Mouse (Mus musculus) intestine, embryonic 16.5 days (tissue): ENCODE data around the gene Rhou. TPM values are rescaled to one million over a fixed set of nuclear protein-coding genes. Genes with fewer than 3 reads are reported as not detected.
A peak's percentile ranks its signal among the peaks of the same experiment; 100 is the strongest.

Source experiments
- ATAC-seq: fragments of 200-750 bp; cut with Nextera tagmentation; 2 replicates; pipeline ENCODE4 v1.8.0; 2017; ENCODE audit warnings: moderate TSS enrichment, moderate library complexity
- H3K27ac ChIP-seq: fragments of 300-500 bp; sonication (generic); 2 replicates; pipeline ENCODE4 v1.5.1; 2014; ENCODE audit warnings: mild to moderate bottlenecking, low read length
- H3K27me3 ChIP-seq: fragments of 300-500 bp; sonication (generic); replicated peaks from 2 replicates; pipeline ENCODE4 v1.6.1; 2014; ENCODE audit warnings: low read length, control low read depth, mixed read lengths; ENCODE audit not compliant: control insufficient read depth, insufficient read depth
- H3K36me3 ChIP-seq: fragments of 300-500 bp; sonication (generic); 2 replicates; pipeline ENCODE4 v1.6.1; 2014; ENCODE audit warnings: low read length, control low read depth; ENCODE audit not compliant: control insufficient read depth, insufficient read depth
- H3K4me1 ChIP-seq: fragments of 300-500 bp; sonication (generic); 2 replicates; pipeline ENCODE4 v1.6.1; 2014; ENCODE audit warnings: low read length, control low read depth, mixed read lengths; ENCODE audit not compliant: control insufficient read depth, insufficient read depth
- H3K4me2 ChIP-seq: fragments of 300-500 bp; sonication (generic); 2 replicates; pipeline ENCODE4 v1.6.1; 2014; ENCODE audit warnings: low read depth, low read length, control low read depth
- H3K4me3 ChIP-seq: fragments of 300-500 bp; sonication (generic); 2 replicates; pipeline ENCODE4 v1.5.1; 2014; ENCODE audit warnings: mild to moderate bottlenecking, low read length
- H3K9ac ChIP-seq: fragments of 300-500 bp; sonication (generic); 2 replicates; pipeline ENCODE4 v1.6.1; 2014; ENCODE audit warnings: low read depth, low read length
- H3K9me3 ChIP-seq: fragments of 300-500 bp; sonication (generic); 2 replicates; pipeline ENCODE4 v1.6.1; 2016; ENCODE audit warnings: low read length, control low read depth; ENCODE audit not compliant: control insufficient read depth
- WGBS: fragments of 180-500 bp; shearing (Covaris S2); extraction: QIAGEN DNeasy Blood & Tissue Kit; methylation state at CpG from one replicate; pipeline ENCODE4 v1.1.7; 2014; 5-methylcytosine and 5-hydroxymethylcytosine counted together
- polyA plus RNA-seq: library from polyadenylated mRNA; unstranded; fragments of >200 nt; fragmentation: Nextera tagmentation; extraction: Ambion mirVana; gene quantifications from 2 replicates; pipeline ENCODE4 v1.2.1, GENCODE M21; 2015

Rhou gene
- polyA plus RNA-seq, 1 experiment from 2014 or later = 5.3 TPM

DNA sequence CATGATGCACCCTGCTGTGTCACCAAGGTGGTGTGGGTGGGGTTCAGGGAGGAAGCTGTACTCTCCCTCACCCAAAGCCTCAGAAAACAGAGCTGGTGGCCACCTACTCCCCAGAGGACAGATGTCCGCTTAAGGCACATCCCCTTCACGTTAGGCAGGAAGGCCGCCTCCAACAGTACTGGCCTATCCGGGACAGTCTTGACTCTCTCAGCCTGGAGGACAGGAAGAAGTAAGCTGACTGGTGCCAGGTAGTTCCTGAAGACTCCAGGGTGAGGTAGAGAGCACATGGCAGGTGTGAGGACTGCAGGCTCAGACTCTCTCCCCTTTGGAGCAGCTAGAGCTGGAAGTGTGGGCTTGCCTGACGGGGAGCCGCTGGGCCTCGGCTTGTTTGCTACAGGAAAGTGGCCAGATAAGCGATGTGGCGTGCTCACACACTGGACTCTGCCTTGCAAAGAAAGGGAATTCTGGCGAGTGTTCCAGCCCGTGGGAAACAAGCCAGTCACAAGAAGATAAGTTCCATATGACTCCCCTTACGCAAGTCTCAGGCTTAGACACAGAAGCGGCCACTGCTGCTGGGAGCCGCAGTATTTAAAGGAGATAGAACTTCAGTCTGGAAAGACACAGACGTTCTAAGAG is 48.3 kb downstream of the Rhou start:
- H3K9me3 ChIP-seq = no peaks in the 10 kb centered on the region
- ATAC-seq = peak; percentile 81
- H3K27me3 ChIP-seq = no peaks in the 10 kb centered on the region
- H3K36me3 ChIP-seq = no peaks in the 10 kb centered on the region
- H3K4me3 ChIP-seq = no peak overlapping the region
- H3K4me2 ChIP-seq = no peak overlapping the region
- H3K4me1 ChIP-seq = peaks cover 12% of the 10 kb centered on the region; the same call in 1 of the 2 replicates
- peak overlapping the region; percentile 42; the same call in 1 of the 2 replicates for H3K9ac ChIP-seq
- peak overlapping the region; percentile 53 for H3K27ac ChIP-seq
- 45% methylated on average over 15 of the region's 15 CpGs for WGBS

DNA sequence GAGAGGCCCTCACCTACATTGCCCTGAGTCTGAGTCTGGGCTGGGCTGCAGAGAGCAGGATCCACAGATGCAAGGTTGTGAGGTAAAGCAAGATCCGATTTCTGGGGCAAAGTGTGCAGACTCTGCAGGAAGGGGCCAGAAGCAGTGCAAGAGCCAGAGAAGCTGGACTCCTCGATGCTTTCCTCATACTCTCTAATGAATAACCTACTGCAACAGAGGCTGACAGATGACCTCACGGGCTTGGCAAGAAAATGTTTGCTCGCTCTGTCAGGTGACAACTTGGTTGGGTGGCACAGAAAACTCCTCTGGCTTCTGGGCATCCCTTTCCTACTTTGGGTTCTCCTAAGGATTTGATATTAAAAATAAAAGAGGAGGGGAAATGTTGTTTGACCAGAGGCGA is 51.6 kb downstream of the Rhou start:
- Histone ChIP-seq H3K4me2 (no peak overlapping the region), H3K4me3 (no peak overlapping the region), H3K36me3 (no peaks in the 10 kb centered on the region), H3K9me3 (no peaks in the 10 kb centered on the region), H3K27me3 (no peaks in the 10 kb centered on the region), H3K9ac (no peak overlapping the region), H3K4me1 (peaks cover 31% of the 10 kb centered on the region), H3K27ac (no peak overlapping the region)
- ATAC-seq = no peak
- 64% methylated on average over 5 of the region's 5 CpGs for WGBS

DNA sequence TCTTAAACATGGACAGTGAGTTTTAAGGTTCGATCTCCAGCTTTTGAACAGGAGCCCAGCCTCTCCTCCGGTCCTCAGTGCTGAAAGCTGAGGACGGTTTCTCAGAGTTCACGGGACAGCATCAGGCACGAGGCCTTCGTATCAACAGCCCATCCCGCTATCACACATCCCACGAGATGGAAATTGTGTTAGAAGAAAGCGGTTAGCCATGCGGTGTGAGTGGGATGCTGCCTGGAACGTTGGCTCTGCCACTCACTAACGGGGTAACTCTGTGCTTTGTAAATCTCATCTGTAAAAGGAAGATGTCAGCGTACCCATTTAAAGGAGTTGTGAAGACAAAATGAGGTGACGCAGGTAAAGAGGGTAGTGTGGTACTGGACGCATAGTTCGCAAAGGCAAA is 53.4 kb downstream of the Rhou start:
- Histone ChIP-seq H3K4me2 (no peak overlapping the region), H3K9me3 (no peaks in the 10 kb centered on the region), H3K27me3 (no peaks in the 10 kb centered on the region), H3K4me1 (peaks cover 27% of the 10 kb centered on the region), H3K4me3 (no peak overlapping the region), H3K27ac (no peak overlapping the region), H3K36me3 (no peaks in the 10 kb centered on the region), H3K9ac (no peak overlapping the region)
- ATAC-seq = no peak
- 90% methylated on average over 16 of the region's 16 CpGs for WGBS

DNA sequence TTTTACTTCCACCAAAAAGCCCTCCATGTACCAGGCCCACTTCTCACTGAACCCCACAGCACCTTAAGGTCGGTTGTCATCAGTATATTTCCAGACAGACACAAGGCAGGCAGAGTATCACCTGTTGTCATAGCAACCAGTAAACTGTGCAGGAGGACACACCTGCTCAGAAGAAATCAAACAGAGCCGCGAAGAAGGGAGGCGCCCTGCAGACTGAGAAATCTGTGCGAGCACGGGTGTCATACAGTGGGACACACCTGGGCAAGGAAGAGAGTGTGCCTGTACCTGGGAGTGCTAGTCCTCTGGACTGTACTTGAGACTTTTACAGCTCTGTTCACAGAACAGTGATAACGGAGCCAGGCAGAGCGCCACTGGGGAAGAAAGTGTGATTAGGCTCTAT is 55.0 kb downstream of the Rhou start:
- no peak overlapping the region for H3K9ac ChIP-seq
- H3K36me3 ChIP-seq = no peaks in the 10 kb centered on the region
- peaks cover 22% of the 10 kb centered on the region for H3K4me1 ChIP-seq
- 37% methylated on average over 8 of the region's 8 CpGs for WGBS
- ATAC-seq = peak; percentile 97
- H3K4me3 ChIP-seq = no peak overlapping the region
- no peak overlapping the region for H3K4me2 ChIP-seq
- no peak overlapping the region for H3K27ac ChIP-seq
- H3K27me3 ChIP-seq = no peaks in the 10 kb centered on the region
- H3K9me3 ChIP-seq = no peaks in the 10 kb centered on the region

DNA sequence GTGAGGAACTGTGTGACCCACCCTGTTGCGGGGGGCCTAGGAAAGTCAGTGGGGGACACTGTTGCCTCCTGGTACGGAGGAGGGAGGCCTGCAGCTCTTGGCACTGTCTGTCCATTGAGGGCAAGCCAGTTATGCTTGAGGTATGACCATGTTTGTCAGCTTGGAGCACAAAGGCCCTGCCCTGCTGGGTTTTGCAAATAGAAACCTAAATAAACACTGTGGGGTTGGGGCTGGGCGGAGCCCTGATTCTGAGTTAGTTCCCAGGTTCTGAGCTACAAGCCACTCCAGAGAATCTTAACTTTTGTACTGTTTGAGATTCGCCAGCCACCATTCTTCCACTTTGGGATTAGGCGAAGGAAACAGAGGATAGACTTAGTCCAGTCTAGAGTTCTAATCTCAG is 56.6 kb downstream of the Rhou start:
- H3K27me3 ChIP-seq = no peaks in the 10 kb centered on the region
- no peak overlapping the region for H3K4me3 ChIP-seq
- no peaks in the 10 kb centered on the region for H3K36me3 ChIP-seq
- WGBS = 79% methylated on average over 5 of the region's 5 CpGs
- H3K9me3 ChIP-seq = no peaks in the 10 kb centered on the region
- ATAC-seq = no peak; the same call in 1 of the 2 replicates
- H3K4me2 ChIP-seq = no peak overlapping the region
- H3K9ac ChIP-seq = no peak overlapping the region
- H3K4me1 ChIP-seq = peaks cover 22% of the 10 kb centered on the region
- H3K27ac ChIP-seq = no peak overlapping the region

Other genes starting within 250 kb of the Rhou start
- gene Mc1r, start 246.8 kb upstream of the Rhou start, polyA plus RNA-seq = not detected in 2 replicates
- 45.6 and 52.6 TPM in 2 replicates for gene Tubb3, start 242.5 kb upstream of the Rhou start, polyA plus RNA-seq
- 26.5 and 27.4 TPM in 2 replicates for gene Def8, start 230.4 kb upstream of the Rhou start, polyA plus RNA-seq
- 45.3 and 48.7 TPM in 2 replicates for gene Afg3l1, start 176.0 kb upstream of the Rhou start, polyA plus RNA-seq
- 2.6 and 2.8 TPM in 2 replicates for gene Dbndd1, start 138.5 kb upstream of the Rhou start, polyA plus RNA-seq
- gene Gas8, start 135.1 kb upstream of the Rhou start, polyA plus RNA-seq = 20.0 and 20.5 TPM in 2 replicates
- gene Rab4a, start 152.1 kb downstream of the Rhou start, polyA plus RNA-seq = 66.9 and 71.9 TPM in 2 replicates
- 2.3 and 2.7 TPM in 2 replicates for gene Ccsap, start 206.3 kb downstream of the Rhou start, polyA plus RNA-seq
- 11.1 and 14.3 TPM in 2 replicates for gene Acta1, start 240.8 kb downstream of the Rhou start, polyA plus RNA-seq